Mouse (Mus musculus) ES-E14 (cell line): ENCODE data around the gene Fbh1.

Experiments used
- CHD2 ChIP-seq: IDR thresholded peaks from 2 replicates; pipeline ENCODE4 v1.6.1; 2014; ENCODE audit warnings: mild to moderate bottlenecking, low read depth, low read length, inconsistent platforms
- HCFC1 ChIP-seq: IDR thresholded peaks from 2 replicates; pipeline ENCODE4 v1.6.1; 2012; ENCODE audit warnings: low read length, inconsistent platforms, borderline replicate concordance; ENCODE audit not compliant: insufficient read depth
- MAFK ChIP-seq: IDR thresholded peaks from 2 replicates; pipeline ENCODE4 v1.6.1; 2014; ENCODE audit warnings: mild to moderate bottlenecking, low read depth, low read length, inconsistent platforms; ENCODE audit not compliant: insufficient read depth
- ZC3H11A ChIP-seq: IDR thresholded peaks from 2 replicates; pipeline ENCODE4 v1.6.1; 2012; ENCODE audit warnings: low read depth, mild to moderate bottlenecking, inconsistent platforms, low read length, borderline replicate concordance
- ZNF384 ChIP-seq: IDR thresholded peaks from 2 replicates; pipeline ENCODE4 v1.6.1; 2012; ENCODE audit warnings: low read depth, low read length, inconsistent platforms

GRCm38 (mm10) chr2:11727574-11727973 is 49.8 kb downstream of the Fbh1 start:
- TF ChIP-seq CHD2 = no peak
- no peak for TF ChIP-seq MAFK
- TF ChIP-seq ZC3H11A = no peak
- TF ChIP-seq ZNF384 = no peak
- TF ChIP-seq HCFC1 = no peak
